Mouse (Mus musculus) kidney, adult 2 months (tissue): ENCODE data around the gene Tpd52l1.

ENCODE experiments used
- CTCF ChIP-seq: fragments of 200-500 bp; conservative IDR thresholded peaks from 2 replicates; pipeline ENCODE4 v1.5.1; 2011; ENCODE audit warnings: low read depth, mild to moderate bottlenecking, control low read depth, low read length, moderate library complexity, mixed read lengths; ENCODE audit not compliant: insufficient read depth, insufficient read length
- POLR2A ChIP-seq: fragments of 200-500 bp; IDR thresholded peaks from one replicate; pipeline ENCODE4 v1.6.1; 2011; ENCODE audit warnings: low read depth, low read length, control low read depth

DNA sequence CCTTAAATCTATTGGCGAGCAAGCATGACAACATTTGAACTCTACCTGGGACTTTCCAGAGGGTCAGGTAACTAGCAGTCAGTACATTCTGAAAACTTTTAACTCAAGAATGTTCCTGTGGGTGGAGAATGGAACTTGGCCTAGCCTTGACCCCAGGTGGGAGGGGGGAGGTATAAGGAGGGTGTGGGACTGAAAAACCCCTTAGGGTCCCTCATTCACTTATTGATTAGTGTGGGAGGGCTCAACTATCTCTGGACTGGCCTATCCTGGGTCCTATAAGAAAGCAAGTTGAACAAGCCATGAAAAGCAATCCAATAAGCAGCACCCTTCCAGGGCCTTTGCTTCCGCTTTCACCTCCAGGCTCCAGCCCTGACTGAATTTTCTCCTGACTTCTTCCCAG lies 142.3 kb downstream of the Tpd52l1 start:
- TF ChIP-seq CTCF (no peak), POLR2A (no peak)
